Mouse (Mus musculus) heart, adult 10 weeks (tissue): Measurements from ENCODE around the gene Olfr1392. TPM values are rescaled to one million over a fixed set of nuclear protein-coding genes. Genes with fewer than 3 reads are reported as not detected.

Experiments used
- polyA plus RNA-seq: library from polyadenylated mRNA; stranded (reverse); fragments of 350-450 nt; fragmentation: Illumina TruSeq; extraction: RNeasy Lipid Tissue Mini Kit (QIAGEN cat#74804); gene quantifications from one replicate; pipeline ENCODE4 v1.2.3, GENCODE M21; 2014; ENCODE audit warnings: low read depth, low replicate concordance

The Olfr1392 gene
- polyA plus RNA-seq = not detected

GRCm38 (mm10) chr11:49284982-49285381, at the start of gene Olfr1392:
TSS of gene Olfr1392 (plus strand) at chr11:49285282.

GRCm38 (mm10) chr11:49243727-49244594, 41.1 kb upstream of the Olfr1392 start, which contains the start of gene Mgat1:
TSS of gene Mgat1 (plus strand) at chr11:49244191.

DNA sequence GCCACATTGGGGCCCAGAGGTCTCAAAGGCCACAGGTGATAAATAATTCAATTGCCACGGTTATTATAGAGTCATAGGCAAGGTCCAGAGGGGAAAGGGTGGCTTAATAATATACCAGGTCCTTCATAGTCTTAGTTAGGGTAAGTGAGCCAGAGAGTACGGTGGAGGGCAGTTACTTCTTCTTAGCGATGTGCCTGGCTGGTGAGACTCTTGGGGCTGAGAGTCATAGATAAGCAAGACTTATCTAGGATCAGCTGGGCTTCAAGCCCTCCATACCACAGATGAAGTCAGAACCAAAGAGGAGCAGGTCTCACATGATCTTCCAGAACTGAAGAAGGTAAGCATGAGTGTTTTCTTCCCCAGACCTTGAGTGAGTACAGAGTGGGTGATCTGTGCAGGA, 6.9 kb upstream of the Olfr1392 start, which contains the start of gene Olfr1393:
Gene Olfr1393 (plus strand): TSS at position 83 of the 400 bp plus-strand sequence.

GRCm38 (mm10) chr11:49304441-49304840, 19.4 kb downstream of the Olfr1392 start, which contains the start of gene Olfr10:
TSS of gene Olfr10 (plus strand) at chr11:49304741.

GRCm38 (mm10) chr11:49322442-49322841, 37.4 kb downstream of the Olfr1392 start, which contains the start of gene Olfr1391:
TSS of gene Olfr1391 (plus strand) at chr11:49322742.

DNA sequence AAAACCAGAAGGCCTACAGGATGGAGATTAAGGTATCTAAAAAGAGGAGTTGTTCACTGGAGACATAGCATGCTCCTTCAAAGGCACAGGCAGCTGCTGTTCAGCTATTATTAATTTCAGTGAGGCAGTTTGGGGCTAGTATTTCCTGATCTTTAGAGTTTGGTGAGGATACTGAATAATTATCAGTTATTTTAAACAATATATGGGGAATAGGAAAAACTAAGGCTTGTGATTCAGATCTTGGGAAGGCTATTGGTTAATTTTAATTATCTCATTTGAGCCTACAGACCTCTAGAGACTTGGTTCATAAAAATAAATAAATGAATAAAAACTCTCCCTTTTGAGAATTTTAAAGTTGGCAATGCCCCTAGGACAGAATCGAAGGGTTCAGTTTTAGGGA, 49.8 kb downstream of the Olfr1392 start, which contains the start of gene Olfr1390:
Gene Olfr1390 (plus strand): TSS at position 301 of the 400 bp plus-strand sequence.

Other genes with a start within 250 kb of the Olfr1392 start
- 6.3 TPM for gene 9930111J21Rik2, start 234.0 kb upstream of the Olfr1392 start, polyA plus RNA-seq
- gene Tgtp2, start 221.1 kb upstream of the Olfr1392 start, polyA plus RNA-seq = 10.2 TPM
- gene Ifi47, start 208.7 kb upstream of the Olfr1392 start, polyA plus RNA-seq = 3.8 TPM
- gene Olfr1396, start 170.4 kb upstream of the Olfr1392 start, polyA plus RNA-seq = 5.0 TPM
- gene Olfr1395, start 143.0 kb upstream of the Olfr1392 start, polyA plus RNA-seq = not detected
- not detected for gene Olfr1394, start 130.9 kb upstream of the Olfr1392 start, polyA plus RNA-seq
- 34.1 TPM for gene Btnl9, start 98.1 kb upstream of the Olfr1392 start, polyA plus RNA-seq
- 28.4 TPM for gene Zfp62, start 82.0 kb upstream of the Olfr1392 start, polyA plus RNA-seq
- 49.3 TPM for gene Mgat1, start 41.1 kb upstream of the Olfr1392 start, polyA plus RNA-seq
- gene Olfr1393, start 7.0 kb upstream of the Olfr1392 start, polyA plus RNA-seq = 1.9 TPM
- gene Olfr10, start 19.5 kb downstream of the Olfr1392 start, polyA plus RNA-seq = not detected
- not detected for gene Olfr1391, start 37.5 kb downstream of the Olfr1392 start, polyA plus RNA-seq
- gene Olfr1390, start 49.9 kb downstream of the Olfr1392 start, polyA plus RNA-seq = not detected
- not detected for gene Olfr1389, start 137.8 kb downstream of the Olfr1392 start, polyA plus RNA-seq
- gene Olfr1388, start 151.3 kb downstream of the Olfr1392 start, polyA plus RNA-seq = 0.13 TPM
- gene Olfr1387, start 170.1 kb downstream of the Olfr1392 start, polyA plus RNA-seq = not detected
- gene Olfr1386, start 179.8 kb downstream of the Olfr1392 start, polyA plus RNA-seq = not detected
- gene Olfr1385, start 203.8 kb downstream of the Olfr1392 start, polyA plus RNA-seq = not detected
- gene Olfr1384, start 221.4 kb downstream of the Olfr1392 start, polyA plus RNA-seq = not detected
- gene Olfr1383, start 234.4 kb downstream of the Olfr1392 start, polyA plus RNA-seq = not detected
- gene Olfr1382, start 243.0 kb downstream of the Olfr1392 start, polyA plus RNA-seq = not detected